Mouse (Mus musculus) liver, postnatal 0 days (tissue): ENCODE data around the gene Dlx1. TPM values are rescaled to one million over a fixed set of nuclear protein-coding genes. Genes with fewer than 3 reads are reported as not detected.

Experiments used
- ATAC-seq: fragments of 200-750 bp; cut with Nextera tagmentation; 2 replicates; pipeline ENCODE4 v1.8.0; 2017; ENCODE audit warnings: mild to moderate bottlenecking, moderate library complexity
- DNase-seq: peaks from one replicate; pipeline ENCODE4 v3.0.0-alpha.2; 2016
- H3K27ac ChIP-seq: fragments of 300-500 bp; sonication (generic); 2 replicates; pipeline ENCODE4 v1.5.1; 2014; ENCODE audit warnings: antibody characterized with exemption, moderate library complexity, mild to moderate bottlenecking, low read depth
- H3K27me3 ChIP-seq: fragments of 300-500 bp; sonication (generic); 2 replicates; pipeline ENCODE4 v1.6.1; 2014; ENCODE audit warnings: low read length, control low read depth, mixed read lengths; ENCODE audit not compliant: insufficient read depth
- H3K36me3 ChIP-seq: fragments of 300-500 bp; sonication (generic); replicated peaks from 2 replicates; pipeline ENCODE4 v1.6.1; 2014; ENCODE audit warnings: mild to moderate bottlenecking, control low read depth, low read length, moderate library complexity, mixed read lengths; ENCODE audit not compliant: insufficient read depth
- H3K4me1 ChIP-seq: fragments of 300-500 bp; sonication (generic); 2 replicates; pipeline ENCODE4 v1.6.1; 2014; ENCODE audit warnings: antibody characterized with exemption, mild to moderate bottlenecking, control low read depth; ENCODE audit not compliant: insufficient read depth
- H3K4me2 ChIP-seq: fragments of 300-500 bp; sonication (generic); 2 replicates; pipeline ENCODE4 v1.6.1; 2014; ENCODE audit warnings: low read depth, mild to moderate bottlenecking, low read length, moderate library complexity, mixed read lengths
- H3K4me3 ChIP-seq: fragments of 300-500 bp; sonication (generic); 2 replicates; pipeline ENCODE4 v1.5.1; 2014; ENCODE audit warnings: low read depth, low read length
- H3K9ac ChIP-seq: fragments of 300-500 bp; sonication (generic); replicated peaks from 2 replicates; pipeline ENCODE4 v1.6.1; 2014; ENCODE audit warnings: mild to moderate bottlenecking, moderate library complexity
- H3K9me3 ChIP-seq: fragments of 300-500 bp; sonication (generic); 2 replicates; pipeline ENCODE4 v1.6.1; 2016; ENCODE audit warnings: mild to moderate bottlenecking, control low read depth, low read length, mixed read lengths
- CTCF ChIP-seq: sonication (generic); IDR thresholded peaks from 2 replicates; pipeline ENCODE4 v1.5.1; 2016; ENCODE audit warnings: antibody characterized with exemption, low read depth
- EP300 ChIP-seq: IDR thresholded peaks from 2 replicates; pipeline ENCODE4 v1.6.1; 2016; ENCODE audit warnings: antibody characterized with exemption, low read depth, mild to moderate bottlenecking
- WGBS: fragments of 180-500 bp; shearing (Covaris S2); extraction: QIAGEN DNeasy Blood & Tissue Kit; methylation state at CpG from one replicate; pipeline ENCODE4 v1.1.7; 2014; ENCODE audit not compliant: insufficient replicate concordance; 5-methylcytosine and 5-hydroxymethylcytosine counted together
- polyA plus RNA-seq: library from polyadenylated mRNA; unstranded; fragments of >200 nt; fragmentation: Nextera tagmentation; extraction: Ambion mirVana; gene quantifications from 2 replicates; pipeline ENCODE4 v1.2.1, GENCODE M21; 2015

Dlx1 gene
- polyA plus RNA-seq, 1 experiment from 2014 or later, result 0.09 TPM

DNA sequence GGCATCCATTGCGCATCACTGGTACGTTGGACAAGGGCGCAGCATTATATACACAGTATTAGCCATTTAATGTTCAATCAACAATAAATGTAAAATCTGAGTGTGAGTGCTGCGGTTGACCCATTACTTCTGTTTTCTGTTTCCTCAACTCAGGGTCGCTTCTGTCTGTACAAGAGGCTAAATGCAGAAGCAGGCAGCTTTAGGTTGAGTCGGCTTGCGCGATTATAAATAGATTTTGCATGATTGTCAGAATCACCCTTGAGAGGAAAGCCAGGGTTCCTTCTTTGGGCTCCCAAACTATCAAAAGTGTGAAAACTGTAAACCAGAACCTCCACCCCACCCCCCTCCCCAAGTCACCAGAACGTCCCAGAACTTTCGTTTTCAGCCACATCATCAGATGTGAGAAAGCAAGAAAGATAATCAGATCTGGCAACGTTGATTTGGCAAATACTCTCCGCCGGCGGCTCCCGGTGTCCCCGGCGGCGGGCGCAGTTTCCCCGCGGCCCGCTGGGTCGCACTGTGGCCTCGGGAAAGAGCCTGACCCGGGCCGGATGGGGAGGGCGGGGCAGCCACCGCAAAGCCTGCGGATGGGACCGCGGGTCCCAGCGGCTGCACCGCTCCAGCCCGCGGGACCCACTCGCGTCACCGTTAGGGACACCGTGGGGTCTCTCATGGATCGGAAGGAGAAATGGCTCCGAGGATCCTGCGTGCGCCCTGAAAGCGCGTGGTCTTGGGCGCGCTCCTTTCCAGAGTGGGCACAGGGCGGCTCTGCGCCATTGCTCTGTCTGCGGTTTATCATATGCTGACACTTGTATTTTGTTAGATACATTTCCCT, 52.9 kb downstream of the Dlx1 start:
- H3K27ac ChIP-seq, result no peak overlapping the region
- peak overlapping the region; percentile 47 for H3K4me3 ChIP-seq
- peaks cover 10% of the 10 kb centered on the region; the same call in 1 of the 2 replicates for H3K27me3 ChIP-seq
- TF ChIP-seq EP300, result no peak
- peak; percentile 61 for TF ChIP-seq CTCF
- DNase-seq, result peak; percentile 69
- H3K36me3 ChIP-seq, result no peaks in the 10 kb centered on the region
- peak overlapping the region; percentile 12; the same call in 1 of the 2 replicates for H3K9ac ChIP-seq
- peak; percentile 47 for ATAC-seq
- H3K4me2 ChIP-seq, result peak overlapping the region; percentile 76
- H3K9me3 ChIP-seq, result 0 out of 2 replicates have a peak, but pooled peaks cover 3% of the 10 kb centered on the region
- 0 out of 2 replicates have a peak, but pooled peaks cover 2% of the 10 kb centered on the region for H3K4me1 ChIP-seq
- 6% methylated on average over 50 of the region's 50 CpGs for WGBS

- H3K27me3 ChIP-seq, result peaks cover 10% of the 10 kb centered on the region; the same call in 1 of the 2 replicates
- TF ChIP-seq CTCF (no peak), EP300 (no peak)
- no peaks in the 10 kb centered on the region for H3K36me3 ChIP-seq
- no peak for ATAC-seq
- 0 out of 2 replicates have a peak, but pooled peaks cover 3% of the 10 kb centered on the region for H3K9me3 ChIP-seq
- WGBS, result 50% methylated on average over 5 of the region's 5 CpGs
- no peak overlapping the region for H3K27ac ChIP-seq
- H3K9ac ChIP-seq, result no peak overlapping the region
- 0 out of 2 replicates have a peak, but pooled peaks cover 2% of the 10 kb centered on the region for H3K4me1 ChIP-seq
- DNase-seq, result no peak
- peak overlapping the region; percentile 47; the same call in 1 of the 2 replicates for H3K4me3 ChIP-seq
- H3K4me2 ChIP-seq, result peak overlapping the region; percentile 76
These were observed 53.6 kb downstream of the Dlx1 start for GRCm38 (mm10) chr2:71581488-71581887.

Other genes with a start within 250 kb of the Dlx1 start
- 20.5 and 21.0 TPM in 2 replicates for gene Slc25a12, start 160.4 kb upstream of the Dlx1 start, polyA plus RNA-seq
- 49.2 and 53.6 TPM in 2 replicates for gene Hat1, start 139.2 kb upstream of the Dlx1 start, polyA plus RNA-seq
- gene Metap1d, start 74.8 kb upstream of the Dlx1 start, polyA plus RNA-seq, result 21.1 and 21.7 TPM in 2 replicates
- gene Dlx2, start 18.6 kb downstream of the Dlx1 start, polyA plus RNA-seq, result not detected in 2 replicates
- gene Itga6, start 217.5 kb downstream of the Dlx1 start, polyA plus RNA-seq, result 7.5 and 7.7 TPM in 2 replicates